Mouse (Mus musculus) embryo, embryonic 11.5 days (tissue): Measurements from ENCODE around the gene Sgsh.

Experiments used
- DNase-seq: peaks from one replicate; pipeline ENCODE4 v3.0.0-alpha.2; 2012; ENCODE audit warnings: low read depth, low spot score

The Sgsh gene

GRCm38 (mm10) chr11:119375425-119375824, 20.1 kb upstream of the Sgsh start:
- no peak for DNase-seq

DNA sequence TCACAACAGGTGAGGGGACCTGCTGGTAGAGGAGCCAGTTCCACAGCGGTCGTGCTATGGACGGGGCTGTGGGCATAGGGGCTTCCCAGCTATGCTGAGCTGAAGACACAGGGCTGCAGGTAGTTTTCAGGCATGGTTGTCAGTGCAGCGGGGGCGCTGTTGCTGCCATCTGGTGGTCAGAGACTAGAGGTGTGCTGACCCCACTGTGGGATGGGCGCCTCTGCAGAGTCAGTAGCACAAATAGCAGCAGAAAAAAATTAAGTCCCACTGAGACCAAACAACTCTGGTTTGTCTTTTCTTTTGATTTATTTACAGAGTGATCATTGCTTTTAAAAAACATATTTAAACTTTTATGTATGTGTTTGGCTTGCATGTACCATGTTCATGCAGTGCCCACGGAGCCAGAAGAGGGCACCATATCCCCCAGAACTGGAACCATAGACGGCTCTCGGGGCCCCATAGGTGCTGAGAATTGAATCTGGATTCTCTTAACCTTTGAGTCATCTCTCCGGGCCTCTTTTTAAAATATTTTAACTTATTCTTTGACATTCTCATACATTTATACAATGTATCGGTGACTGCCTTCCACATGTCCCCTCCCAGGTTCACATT, 8.3 kb upstream of the Sgsh start:
- DNase-seq: peak; percentile 70

DNA sequence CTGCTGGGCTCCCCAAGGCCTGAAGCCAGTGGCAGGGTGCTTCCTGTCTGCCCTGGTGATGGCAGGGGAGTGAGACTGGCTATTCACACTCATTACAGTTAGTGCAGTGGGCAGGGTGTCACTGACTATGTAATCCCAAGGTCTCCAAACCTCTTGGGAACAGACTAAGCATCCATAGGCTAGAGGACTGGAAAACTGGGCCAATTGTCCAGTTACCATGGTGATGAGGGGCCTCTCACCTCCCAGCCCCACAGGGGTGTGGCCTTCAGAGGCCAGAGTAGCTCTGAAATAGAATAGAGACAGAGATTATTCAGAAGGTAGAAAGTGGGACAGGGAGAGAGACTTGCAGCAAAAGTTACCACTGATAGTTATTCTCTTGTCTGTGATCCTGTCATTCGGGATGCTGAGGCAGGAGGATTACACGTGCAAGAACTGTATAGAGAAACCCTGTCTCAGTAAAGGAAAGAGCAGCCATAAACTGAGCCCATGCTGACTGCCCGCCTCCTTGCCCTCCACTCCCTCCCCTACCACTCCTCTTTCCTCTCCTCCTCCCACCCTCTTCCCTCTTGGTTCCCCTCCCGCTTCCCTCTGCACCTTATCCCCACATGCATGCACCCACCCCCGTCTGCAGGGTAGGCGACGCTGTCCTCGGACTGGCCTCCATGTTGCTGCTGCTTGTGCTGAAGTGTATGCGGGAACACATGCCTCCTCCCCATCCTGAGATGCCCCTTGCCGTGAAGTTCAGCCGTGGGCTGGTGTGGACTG, 7.6 kb upstream of the Sgsh start:
- no peak for DNase-seq

GRCm38 (mm10) chr11:119359089-119359488, 3.8 kb upstream of the Sgsh start:
- no peak for DNase-seq

DNA sequence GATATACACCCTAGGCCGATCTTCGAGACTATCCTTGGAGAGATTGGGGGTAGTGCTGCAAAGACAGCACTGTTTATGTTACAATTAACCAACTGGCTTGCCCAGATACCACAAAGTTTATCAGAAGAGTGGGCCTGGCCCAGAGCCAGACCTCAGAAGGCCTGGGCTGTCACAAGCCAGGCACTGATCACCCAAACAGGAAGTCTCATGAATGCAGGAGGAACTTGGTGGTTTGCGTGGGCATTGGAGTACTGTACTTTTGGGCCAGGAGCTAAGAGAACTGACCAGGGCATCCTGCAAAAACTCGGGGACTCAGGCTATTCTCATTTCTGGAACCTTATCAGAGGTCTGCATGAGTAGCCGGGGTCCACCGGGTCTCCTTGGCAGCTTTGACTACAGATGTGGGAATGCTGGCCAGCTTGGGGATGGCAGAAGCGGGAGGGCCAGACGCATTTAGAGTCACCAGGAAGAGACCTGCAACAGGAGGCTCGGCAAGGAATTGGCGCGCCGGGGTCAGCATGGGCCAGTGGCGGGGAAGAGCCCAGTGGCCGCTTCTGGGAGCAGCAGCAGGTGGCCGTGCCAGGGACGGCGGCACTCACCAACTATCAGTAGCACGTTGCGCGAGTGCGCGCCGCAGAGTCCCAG, 416 bp downstream of the Sgsh start:
- no peak for DNase-seq

- no peak for DNase-seq
These were observed 1.4 kb downstream of the Sgsh start for GRCm38 (mm10) chr11:119353946-119354345.

- DNase-seq: no peak
These were observed 3.2 kb downstream of the Sgsh start for GRCm38 (mm10) chr11:119352113-119352512.

GRCm38 (mm10) chr11:119347125-119347524, 8.2 kb downstream of the Sgsh start:
- no peak for DNase-seq

GRCm38 (mm10) chr11:119344865-119345264, 10.5 kb downstream of the Sgsh start:
- no peak for DNase-seq

DNA sequence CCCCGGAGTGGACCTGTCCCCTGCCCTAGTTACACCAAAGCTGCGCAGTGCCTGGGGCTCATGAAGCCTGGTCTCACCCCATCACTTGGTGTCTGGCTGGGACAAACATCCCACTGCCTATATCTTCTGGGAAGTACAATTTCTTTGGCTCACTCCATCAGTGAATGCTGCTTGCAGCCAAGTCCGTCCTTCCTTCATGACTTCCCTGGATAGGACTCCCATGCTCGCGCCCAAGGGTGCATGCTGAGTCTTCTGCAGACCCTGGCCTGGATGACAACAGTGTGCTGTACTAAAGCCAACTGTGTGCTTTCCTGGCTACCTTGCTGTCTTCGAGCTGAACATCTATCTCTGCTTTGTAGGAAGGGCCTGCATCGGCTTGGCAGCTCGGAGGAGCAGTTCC, 11.2 kb downstream of the Sgsh start:
- DNase-seq: no peak

- peak; percentile 60 for DNase-seq
These were observed 15.7 kb downstream of the Sgsh start for GRCm38 (mm10) chr11:119339637-119340036.

DNA sequence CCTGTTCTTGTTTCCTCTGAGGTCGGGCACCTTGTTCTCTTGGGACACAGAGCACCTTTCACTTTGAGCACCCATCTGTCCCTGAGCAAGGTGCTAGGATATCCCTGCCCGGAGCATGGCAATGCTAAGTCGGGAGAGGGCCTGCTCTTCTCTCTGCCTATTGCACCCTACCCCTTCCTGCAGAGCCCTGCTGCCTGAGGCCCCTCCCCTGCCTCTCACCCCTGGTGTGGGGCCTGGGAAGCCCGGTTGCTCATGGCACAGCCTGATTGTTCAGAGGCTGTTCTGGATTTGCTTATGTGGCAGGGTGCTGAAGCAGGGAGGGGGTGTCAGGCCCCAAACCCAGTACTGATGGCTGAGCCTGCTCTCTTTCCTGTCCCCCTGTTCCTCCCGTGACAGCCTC, 16.2 kb downstream of the Sgsh start:
- no peak for DNase-seq

DNA sequence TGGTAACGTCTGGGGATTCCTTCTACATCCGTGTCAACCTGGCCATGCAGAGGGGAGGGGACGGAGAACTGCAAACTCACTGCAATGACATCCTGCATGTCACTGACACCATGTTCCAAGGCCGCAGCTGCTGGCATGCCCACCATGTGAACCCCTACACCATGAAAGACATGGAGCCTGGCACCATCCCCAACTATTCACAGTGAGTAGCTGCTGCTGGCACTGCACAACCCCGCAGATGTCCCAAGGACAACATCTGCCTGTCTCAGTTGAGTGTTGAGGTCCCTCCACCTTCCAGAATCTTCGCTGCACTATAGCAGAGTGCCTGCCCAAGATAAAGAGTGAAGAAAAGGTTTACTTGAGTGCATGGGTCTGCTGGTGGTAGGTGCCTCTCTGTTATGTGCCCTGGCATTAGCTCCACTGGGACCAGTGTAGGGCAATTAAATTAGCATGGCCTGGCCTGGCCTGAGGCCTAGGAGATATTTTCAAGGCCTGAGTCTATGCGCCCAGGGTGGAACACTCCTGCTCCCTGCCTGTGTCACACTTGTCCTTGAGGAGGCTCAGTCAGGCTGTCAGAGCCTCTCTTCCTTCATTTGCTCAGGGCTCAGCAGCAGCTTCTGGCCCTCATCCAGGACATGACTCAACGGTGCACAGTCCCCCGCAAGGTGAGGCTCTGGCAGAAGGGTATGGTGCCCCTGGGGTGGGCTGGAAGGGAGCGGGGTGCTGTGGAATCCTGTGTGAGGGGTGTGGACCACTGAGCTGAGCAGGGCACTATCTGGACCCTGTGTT, 16.9 kb downstream of the Sgsh start:
- DNase-seq: no peak

- no peak for DNase-seq
These were observed 23.4 kb downstream of the Sgsh start for GRCm38 (mm10) chr11:119331970-119332369.

DNA sequence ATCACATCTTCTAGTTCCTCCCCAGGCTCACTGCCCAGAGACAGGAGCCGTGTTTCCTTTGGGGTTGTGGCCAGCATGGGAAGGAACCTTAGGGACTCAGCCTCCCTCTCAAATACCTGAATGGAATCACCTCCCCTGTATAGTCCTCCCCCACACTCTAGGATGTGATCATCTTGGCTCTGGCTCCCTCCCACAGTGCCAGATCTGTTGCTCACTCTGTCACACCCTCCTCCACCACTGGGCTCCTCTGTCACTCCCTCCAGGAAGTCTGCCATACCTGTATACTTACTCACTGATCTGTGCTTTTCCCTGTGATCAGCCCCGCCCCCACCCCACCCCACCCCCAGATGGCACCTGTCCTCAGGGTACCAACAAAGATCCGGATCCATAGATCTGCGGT, 24.7 kb downstream of the Sgsh start:
- no peak for DNase-seq

DNA sequence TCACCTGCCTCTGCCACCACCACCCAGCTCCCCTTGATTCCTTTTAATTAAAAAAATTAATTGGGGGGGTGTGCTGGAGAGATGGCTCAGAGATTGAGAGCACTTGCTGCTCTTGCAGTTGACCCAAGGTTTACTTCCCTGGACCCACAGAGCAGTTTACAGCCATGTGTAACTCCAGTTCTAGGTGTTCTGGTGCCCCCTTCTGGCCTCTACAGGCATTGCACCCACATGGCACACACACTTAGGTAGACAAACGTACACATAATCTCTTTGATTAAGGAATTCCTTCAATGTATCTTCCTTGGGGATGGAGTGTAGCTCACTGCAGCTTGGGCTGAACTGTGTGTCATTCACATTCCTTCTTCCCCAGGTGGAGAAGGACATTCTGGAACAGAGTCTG, 30.3 kb downstream of the Sgsh start:
- DNase-seq: no peak

- DNase-seq: no peak
These were observed 32.8 kb downstream of the Sgsh start for GRCm38 (mm10) chr11:119322521-119322920.

GRCm38 (mm10) chr11:119316720-119317119, 38.6 kb downstream of the Sgsh start:
- DNase-seq: no peak

DNA sequence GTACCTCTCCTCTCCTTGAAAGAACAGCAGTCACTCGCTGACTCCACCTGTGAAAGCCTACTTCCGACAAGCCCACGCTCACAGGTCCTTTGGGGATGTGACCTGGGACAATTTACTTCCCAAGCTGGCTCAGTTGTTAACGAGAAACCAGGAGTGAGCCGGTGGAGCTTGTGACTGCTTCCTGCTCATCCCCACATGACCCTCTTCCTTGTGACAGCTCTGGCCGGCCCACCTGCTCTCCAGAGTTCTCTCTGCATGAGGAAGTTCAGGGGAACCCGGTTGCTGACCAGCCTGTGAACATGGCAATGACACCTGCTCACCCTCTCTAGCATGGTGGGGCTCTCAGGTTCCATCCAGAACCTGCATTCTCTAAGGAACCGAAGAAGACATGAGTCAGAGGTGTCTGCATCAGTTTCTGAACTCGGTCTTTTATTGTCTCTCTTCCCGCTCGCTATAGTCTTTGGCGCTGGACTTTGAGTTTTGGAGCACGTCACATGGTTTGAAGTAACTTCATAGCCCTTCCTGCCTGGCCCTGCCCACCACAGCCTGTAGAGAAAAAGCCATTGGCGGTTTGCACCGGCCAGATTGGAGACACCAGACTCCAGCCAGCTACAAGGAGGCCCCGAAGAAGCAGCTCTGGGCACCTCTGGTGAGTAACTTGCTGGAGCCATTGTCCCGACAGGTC, 40.9 kb downstream of the Sgsh start:
- DNase-seq: no peak

- DNase-seq: no peak
These were observed 44.7 kb downstream of the Sgsh start for GRCm38 (mm10) chr11:119310621-119311020.

GRCm38 (mm10) chr11:119307916-119308315, 47.4 kb downstream of the Sgsh start:
- peak; percentile 20 for DNase-seq

DNA sequence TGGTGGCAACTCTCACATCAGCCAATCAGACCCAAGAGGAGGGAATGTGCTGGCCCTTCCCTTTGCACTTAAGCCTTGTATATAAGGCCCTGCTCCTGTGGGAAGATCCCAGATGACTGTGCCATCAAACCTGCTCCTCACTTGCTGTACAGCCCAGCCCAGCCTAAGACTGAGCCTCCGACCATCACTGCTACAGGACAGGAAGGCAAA, 47.8 kb downstream of the Sgsh start, which contains the start of gene Card14:
TSS of gene Card14 (plus strand) at position 111 of the 210 bp plus-strand sequence.
- no peak for DNase-seq
